Mouse (Mus musculus): ENCODE results near the gene Hydin. TPM values are rescaled to one million over a fixed set of nuclear protein-coding genes. Genes with fewer than 3 reads are reported as not detected.

Hydin gene
- polyA plus RNA-seq, 1 experiment from 2014 or later, result 0.29 TPM

- Histone ChIP-seq H3K9me3 (replicated peaks) (peaks cover 4% of the 10 kb centered on the region; the same call in 1 of the 2 replicates), H3K4me1 (replicated peaks) (no peaks in the 10 kb centered on the region), H3K27me3 (replicated peaks) (0 out of 2 replicates have a peak, but pooled peaks cover 3% of the 10 kb centered on the region), H3K36me3 (no peaks in the 10 kb centered on the region), H3K27ac (ENCODE audit: poor library complexity, severe bottlenecking) (no peak overlapping the region), H3K4me2 (no peak overlapping the region), H3K4me3 (no peak overlapping the region), H3K9ac (no peak overlapping the region)
- 60% methylated on average over 13 of the region's 13 CpGs for WGBS
- ATAC-seq (ENCODE audit: insufficient number of reproducible peaks, low FRiP score), result no peak
Observed at GRCm38 (mm10) chr8:110486020-110486419, 219.2 kb downstream of the Hydin start.

- Histone ChIP-seq H3K36me3 (no peaks in the 10 kb centered on the region), H3K4me1 (replicated peaks) (no peaks in the 10 kb centered on the region), H3K4me3 (no peak overlapping the region), H3K9ac (no peak overlapping the region), H3K27ac (ENCODE audit: poor library complexity, severe bottlenecking) (no peak overlapping the region), H3K9me3 (replicated peaks) (peaks cover 4% of the 10 kb centered on the region; the same call in 1 of the 2 replicates), H3K4me2 (no peak overlapping the region), H3K27me3 (replicated peaks) (no peaks in the 10 kb centered on the region)
- no peak for ATAC-seq (ENCODE audit: insufficient number of reproducible peaks, low FRiP score)
- WGBS, result 90% methylated on average over 6 of the region's 6 CpGs
Observed at GRCm38 (mm10) chr8:110487644-110488043, 220.9 kb downstream of the Hydin start.

GRCm38 (mm10) chr8:110489344-110489743, 222.6 kb downstream of the Hydin start:
- H3K27me3 ChIP-seq (replicated peaks), result no peaks in the 10 kb centered on the region
- H3K27ac ChIP-seq (ENCODE audit: poor library complexity, severe bottlenecking), result no peak overlapping the region
- H3K9me3 ChIP-seq (replicated peaks), result peaks cover 4% of the 10 kb centered on the region; the same call in 1 of the 2 replicates
- H3K4me3 ChIP-seq, result no peak overlapping the region
- H3K4me1 ChIP-seq (replicated peaks), result no peaks in the 10 kb centered on the region
- no peak for ATAC-seq (ENCODE audit: insufficient number of reproducible peaks, low FRiP score)
- WGBS, result 66% methylated on average over 4 of the region's 4 CpGs
- no peak overlapping the region for H3K4me2 ChIP-seq
- no peaks in the 10 kb centered on the region for H3K36me3 ChIP-seq
- no peak overlapping the region for H3K9ac ChIP-seq

GRCm38 (mm10) chr8:110491118-110491517, 224.3 kb downstream of the Hydin start:
- no peak overlapping the region for H3K9ac ChIP-seq
- H3K27me3 ChIP-seq (replicated peaks), result no peaks in the 10 kb centered on the region
- ATAC-seq (ENCODE audit: insufficient number of reproducible peaks, low FRiP score), result no peak
- H3K4me1 ChIP-seq (replicated peaks), result no peaks in the 10 kb centered on the region
- no peaks in the 10 kb centered on the region for H3K36me3 ChIP-seq
- H3K4me3 ChIP-seq, result no peak overlapping the region
- H3K4me2 ChIP-seq, result no peak overlapping the region
- no peak overlapping the region for H3K27ac ChIP-seq (ENCODE audit: poor library complexity, severe bottlenecking)
- H3K9me3 ChIP-seq (replicated peaks), result peaks cover 4% of the 10 kb centered on the region; the same call in 1 of the 2 replicates
- 80% methylated on average over 5 of the region's 5 CpGs for WGBS

- no peaks in the 10 kb centered on the region for H3K4me1 ChIP-seq (replicated peaks)
- no peak overlapping the region for H3K9ac ChIP-seq
- no peak overlapping the region for H3K27ac ChIP-seq (ENCODE audit: poor library complexity, severe bottlenecking)
- H3K4me2 ChIP-seq, result no peak overlapping the region
- no peak for ATAC-seq (ENCODE audit: insufficient number of reproducible peaks, low FRiP score)
- H3K27me3 ChIP-seq (replicated peaks), result no peaks in the 10 kb centered on the region
- no peak overlapping the region for H3K4me3 ChIP-seq
- H3K9me3 ChIP-seq (replicated peaks), result no peaks in the 10 kb centered on the region; the same call in 1 of the 2 replicates
- H3K36me3 ChIP-seq, result no peaks in the 10 kb centered on the region
- 79% methylated on average over 9 of the region's 9 CpGs for WGBS
Observed at GRCm38 (mm10) chr8:110496286-110496685, 229.5 kb downstream of the Hydin start.

GRCm38 (mm10) chr8:110500253-110500652, 233.5 kb downstream of the Hydin start:
- no peaks in the 10 kb centered on the region for H3K4me1 ChIP-seq (replicated peaks)
- 20% methylated on average over 10 of the region's 10 CpGs for WGBS
- peak; percentile 98 for ATAC-seq (ENCODE audit: insufficient number of reproducible peaks, low FRiP score)

GRCm38 (mm10) chr8:110500661-110501060, 233.9 kb downstream of the Hydin start:
- H3K9ac ChIP-seq, result no peak overlapping the region
- H3K4me1 ChIP-seq (replicated peaks), result no peaks in the 10 kb centered on the region
- H3K36me3 ChIP-seq, result no peaks in the 10 kb centered on the region
- no peak for ATAC-seq (ENCODE audit: insufficient number of reproducible peaks, low FRiP score)
- H3K9me3 ChIP-seq (replicated peaks), result no peaks in the 10 kb centered on the region; the same call in 1 of the 2 replicates
- peaks cover 13% of the 10 kb centered on the region; the same call in 1 of the 2 replicates for H3K27me3 ChIP-seq (replicated peaks)
- H3K4me2 ChIP-seq, result no peak overlapping the region
- no peak overlapping the region for H3K27ac ChIP-seq (ENCODE audit: poor library complexity, severe bottlenecking)
- 70% methylated on average over 6 of the region's 6 CpGs for WGBS
- H3K4me3 ChIP-seq, result no peak overlapping the region

More at GRCm38 (mm10) chr8:110500253-110500652, 233.5 kb downstream of the Hydin start:
- Histone ChIP-seq H3K4me3 (no peak overlapping the region), H3K27me3 (replicated peaks) (peaks cover 13% of the 10 kb centered on the region; the same call in 1 of the 2 replicates), H3K9ac (no peak overlapping the region), H3K9me3 (replicated peaks) (no peaks in the 10 kb centered on the region; the same call in 1 of the 2 replicates), H3K36me3 (no peaks in the 10 kb centered on the region), H3K27ac (ENCODE audit: poor library complexity, severe bottlenecking) (no peak overlapping the region), H3K4me2 (no peak overlapping the region)

- ATAC-seq (ENCODE audit: insufficient number of reproducible peaks, low FRiP score), result no peak
- Histone ChIP-seq H3K27ac (ENCODE audit: poor library complexity, severe bottlenecking) (no peak overlapping the region), H3K9me3 (replicated peaks) (no peaks in the 10 kb centered on the region; the same call in 1 of the 2 replicates), H3K4me3 (no peak overlapping the region), H3K9ac (no peak overlapping the region), H3K36me3 (no peaks in the 10 kb centered on the region), H3K27me3 (replicated peaks) (peaks cover 13% of the 10 kb centered on the region; the same call in 1 of the 2 replicates), H3K4me1 (replicated peaks) (no peaks in the 10 kb centered on the region), H3K4me2 (no peak overlapping the region)
- WGBS, result 87% methylated on average over 4 of the region's 4 CpGs
Observed at GRCm38 (mm10) chr8:110501330-110501729, 234.6 kb downstream of the Hydin start.

- H3K4me2 ChIP-seq, result no peak overlapping the region; the same call in 1 of the 2 replicates
- no peak overlapping the region for H3K9ac ChIP-seq
- peak; percentile 65; the same call in 1 of the 2 replicates for ATAC-seq (ENCODE audit: insufficient number of reproducible peaks, low FRiP score)
- H3K4me3 ChIP-seq, result no peak overlapping the region
- H3K36me3 ChIP-seq, result no peaks in the 10 kb centered on the region
- H3K4me1 ChIP-seq (replicated peaks), result no peaks in the 10 kb centered on the region
- peaks cover 13% of the 10 kb centered on the region; the same call in 1 of the 2 replicates for H3K27me3 ChIP-seq (replicated peaks)
- 11% methylated on average over 10 of the region's 10 CpGs for WGBS
- no peak overlapping the region for H3K27ac ChIP-seq (ENCODE audit: poor library complexity, severe bottlenecking)
- no peaks in the 10 kb centered on the region; the same call in 1 of the 2 replicates for H3K9me3 ChIP-seq (replicated peaks)
Observed at GRCm38 (mm10) chr8:110502880-110503279, 236.1 kb downstream of the Hydin start.

- Histone ChIP-seq H3K36me3 (no peaks in the 10 kb centered on the region), H3K4me1 (replicated peaks) (no peaks in the 10 kb centered on the region), H3K4me2 (no peak overlapping the region), H3K27ac (ENCODE audit: poor library complexity, severe bottlenecking) (no peak overlapping the region), H3K27me3 (replicated peaks) (peaks cover 4% of the 10 kb centered on the region; the same call in 1 of the 2 replicates), H3K4me3 (no peak overlapping the region), H3K9ac (no peak overlapping the region), H3K9me3 (replicated peaks) (peaks cover 11% of the 10 kb centered on the region)
- ATAC-seq (ENCODE audit: insufficient number of reproducible peaks, low FRiP score), result no peak
- 67% methylated on average over 3 of the region's 3 CpGs for WGBS
Observed at GRCm38 (mm10) chr8:110508766-110509165, 242.0 kb downstream of the Hydin start.

GRCm38 (mm10) chr8:110519790-110520189, 253.0 kb downstream of the Hydin start:
- Histone ChIP-seq H3K27me3 (replicated peaks) (no peaks in the 10 kb centered on the region), H3K36me3 (no peaks in the 10 kb centered on the region), H3K27ac (ENCODE audit: poor library complexity, severe bottlenecking) (no peak overlapping the region), H3K9me3 (replicated peaks) (no peaks in the 10 kb centered on the region), H3K9ac (no peak overlapping the region), H3K4me1 (replicated peaks) (no peaks in the 10 kb centered on the region), H3K4me3 (no peak overlapping the region), H3K4me2 (no peak overlapping the region)
- no peak for ATAC-seq (ENCODE audit: insufficient number of reproducible peaks, low FRiP score)
- WGBS, result 72% methylated on average over 7 of the region's 7 CpGs

GRCm38 (mm10) chr8:110521851-110522250, 255.1 kb downstream of the Hydin start:
- H3K4me1 ChIP-seq (replicated peaks), result 0 out of 2 replicates have a peak, but pooled peaks cover 5% of the 10 kb centered on the region
- no peak overlapping the region for H3K4me3 ChIP-seq
- no peak overlapping the region for H3K4me2 ChIP-seq
- 87% methylated on average over 12 of the region's 12 CpGs for WGBS
- no peak for ATAC-seq (ENCODE audit: insufficient number of reproducible peaks, low FRiP score)
- H3K36me3 ChIP-seq, result no peaks in the 10 kb centered on the region
- H3K9me3 ChIP-seq (replicated peaks), result no peaks in the 10 kb centered on the region
- no peaks in the 10 kb centered on the region for H3K27me3 ChIP-seq (replicated peaks)
- H3K9ac ChIP-seq, result no peak overlapping the region
- no peak overlapping the region for H3K27ac ChIP-seq (ENCODE audit: poor library complexity, severe bottlenecking)
